In the genomic region with DNA sequence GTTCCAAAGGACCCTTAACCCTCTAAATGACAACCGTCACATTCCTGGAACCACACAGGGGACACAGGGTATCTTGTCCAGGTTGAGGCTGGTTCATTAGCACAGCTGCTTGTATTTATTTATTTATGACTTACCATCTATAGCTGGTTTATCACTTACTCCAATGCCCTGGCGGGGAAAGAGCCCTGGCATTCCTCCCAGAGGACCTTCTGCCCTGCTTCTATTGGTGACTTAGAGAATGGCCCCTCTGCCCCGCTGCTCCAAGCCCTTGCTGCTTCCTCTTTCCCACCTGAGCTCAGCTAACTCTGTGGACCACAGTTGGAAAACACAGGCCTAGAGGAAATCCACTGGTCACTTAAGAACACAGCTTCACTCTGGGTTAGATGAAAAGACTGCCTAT, we compare ENCODE assay signal across 24 mouse cellular contexts. TPM values are rescaled to one million over a fixed set of nuclear protein-coding genes. Genes with fewer than 3 reads are reported as not detected.
"Had no signal": no experiment of that assay in that cellular context is flagged by ENCODE, and none has a peak within 500 bp of the region (broad histone marks: within the 10 kb centered on the region; RNA-seq: fewer than 3 reads in every experiment).

No protein-coding gene starts in this region.

- DNase-seq: cerebellum, adult 8-10 months; cerebellum, adult 9-10 months; cerebellum, adult 9-11 months; cerebellum, postnatal 36 days; embryo, embryonic 11 days; forebrain, postnatal 0 days; gastrocnemius, adult 2 months; gastrocnemius, postnatal 10 days; gastrocnemius, postnatal 14 days; gastrocnemius, postnatal 25 days; gastrocnemius, postnatal 36 days; heart, adult 18-20 months; heart, adult 2 months had no signal

- H3K27me3 ChIP-seq: embryonic facial prominence, embryonic 12.5 days; embryonic facial prominence, embryonic 13.5 days; embryonic facial prominence, embryonic 15.5 days; forebrain, embryonic 12.5 days; forebrain, embryonic 13.5 days; forebrain, embryonic 15.5 days had no signal

- H3K27ac ChIP-seq: embryonic facial prominence, embryonic 10.5 days; embryonic facial prominence, embryonic 12.5 days; embryonic facial prominence, embryonic 15.5 days; forebrain, embryonic 10.5 days; forebrain, embryonic 12.5 days; forebrain, embryonic 13.5 days; forebrain, embryonic 15.5 days; gastrocnemius, adult 2 months; heart, adult 2 months had no signal

- ATAC-seq: forebrain, embryonic 13.5 days; forebrain, embryonic 14.5 days; forebrain, embryonic 15.5 days; forebrain, embryonic 16.5 days; forebrain, postnatal 0 days had no signal

- H3K4me3 ChIP-seq: embryonic facial prominence, embryonic 10.5 days; embryonic facial prominence, embryonic 12.5 days; embryonic facial prominence, embryonic 13.5 days; embryonic facial prominence, embryonic 15.5 days; erythroblast, embryonic 14.5 days; forebrain, embryonic 10.5 days; forebrain, embryonic 12.5 days; forebrain, embryonic 13.5 days; forebrain, embryonic 15.5 days; gastrocnemius, adult 2 months; heart, adult 2 months had no signal

- H3K4me1 ChIP-seq: embryonic facial prominence, embryonic 12.5 days; forebrain, embryonic 10.5 days; forebrain, embryonic 12.5 days; forebrain, embryonic 15.5 days had no signal

RNA-seq across cellular contexts. Expression of gene Rab6b, which starts 28.2 kb away (rescaled TPM):
- polyA plus RNA-seq: erythroblast, embryonic 14.5 days had no signal
